Mouse (Mus musculus): Measurements from ENCODE around the gene Adamts4. TPM values are rescaled to one million over a fixed set of nuclear protein-coding genes. Genes with fewer than 3 reads are reported as not detected.

Gene Adamts4
- 3.9 and 4.5 TPM in 2 replicates for total RNA-seq (2012; rRNA removed)

DNA sequence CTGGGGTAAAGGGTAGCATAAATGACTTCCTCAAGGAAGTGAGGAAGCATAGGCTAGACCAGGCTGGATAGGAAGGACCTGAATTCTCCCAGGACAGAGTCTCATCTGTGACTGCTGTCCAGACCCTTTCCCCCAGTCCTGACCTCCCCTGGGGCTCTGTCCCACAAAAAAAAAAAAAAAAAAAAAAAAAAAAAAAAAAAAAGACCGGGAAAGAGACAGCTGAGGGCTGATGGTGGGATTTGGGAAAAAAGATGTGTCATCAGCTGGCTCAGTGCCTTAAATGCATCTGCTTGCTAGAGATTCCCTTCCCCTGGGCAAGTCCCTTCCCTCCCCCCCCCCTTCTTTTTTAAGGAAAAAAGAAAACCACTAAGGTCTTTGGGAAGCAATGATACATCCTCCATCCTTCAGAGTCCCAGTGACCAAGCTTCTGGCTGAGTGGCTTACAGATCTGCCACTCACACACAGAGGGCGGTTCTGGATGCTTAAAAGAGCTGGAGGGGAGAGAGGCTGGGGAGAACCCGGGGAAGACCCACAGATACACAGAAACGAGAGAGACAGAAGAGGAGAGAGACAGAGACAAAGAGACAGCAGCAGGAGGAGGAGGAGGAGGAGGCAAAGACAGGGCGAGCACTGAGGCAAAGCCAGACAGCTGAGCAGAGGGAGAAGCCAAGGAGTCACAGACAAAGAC, at the start of gene Adamts4:
Gene Adamts4, plus strand, starts transcription at position 509 of the 688 bp plus-strand sequence.
- 0 out of 2 replicates have a peak within 1 kb of the TSS, but pooled peaks have one; percentile 7 for H3K9ac ChIP-seq (ENCODE audit: insufficient read depth, low read depth, low read length, poor library complexity, severe bottlenecking)
- H3K9me3 ChIP-seq (ENCODE audit: control insufficient read depth, insufficient read depth, low read depth, low read length), result no peaks in the 10 kb centered on the region
- no peak within 1 kb of the TSS for H3K27ac ChIP-seq (ENCODE audit: insufficient read depth, low read depth, low read length, poor library complexity, severe bottlenecking)
- H3K4me3 ChIP-seq (ENCODE audit: insufficient read depth in 1 of 2, low read depth in 1 of 2, low read length in 2 of 2, poor library complexity in 1 of 2, severe bottlenecking in 1 of 2), result peak within 1 kb of the TSS; percentile 39 to 61
- no peak for DNase-seq (ENCODE audit: low read depth, low spot score)
- TF ChIP-seq MAFK (IDR thresholded peaks at IDR 0.05; ENCODE audit: insufficient read depth, low read depth, low read length) (no peak), ZNF384 (IDR thresholded peaks at IDR 0.05; ENCODE audit: low read depth, low read length) (no peak), ZC3H11A (IDR thresholded peaks at IDR 0.05; ENCODE audit: borderline replicate concordance, low read depth, low read length) (no peak), CHD2 (IDR thresholded peaks at IDR 0.05; ENCODE audit: low read depth, low read length) (no peak), HCFC1 (IDR thresholded peaks at IDR 0.05; ENCODE audit: borderline replicate concordance, insufficient read depth, low read length) (no peak)
- in situ Hi-C loops (cut with MboI; ENCODE audit: low sequenced_read_pairs in 2 of 2, unreplicated experiment in 2 of 2), result loop anchor here (10.0 to 25.0 kb wide), 2 partner anchors 135 to 363 kb away; partner anchors contain the start of genes Cfap126 (in 1 of the 2), Dusp12 (in 1 of the 2) and Gm26620 (in 1 of the 2)
- H3K4me1 ChIP-seq (ENCODE audit: control insufficient read depth in 2 of 2, insufficient read depth in 2 of 2, low read length in 2 of 2, poor library complexity in 1 of 2), result peaks cover 5 to 26% of the 10 kb centered on the region in 2 experiments; a peak in 3 of 4 replicates
- no peaks in the 10 kb centered on the region for H3K36me3 ChIP-seq (ENCODE audit: control insufficient read depth, insufficient read depth, low read length, poor library complexity, severe bottlenecking)

DNA sequence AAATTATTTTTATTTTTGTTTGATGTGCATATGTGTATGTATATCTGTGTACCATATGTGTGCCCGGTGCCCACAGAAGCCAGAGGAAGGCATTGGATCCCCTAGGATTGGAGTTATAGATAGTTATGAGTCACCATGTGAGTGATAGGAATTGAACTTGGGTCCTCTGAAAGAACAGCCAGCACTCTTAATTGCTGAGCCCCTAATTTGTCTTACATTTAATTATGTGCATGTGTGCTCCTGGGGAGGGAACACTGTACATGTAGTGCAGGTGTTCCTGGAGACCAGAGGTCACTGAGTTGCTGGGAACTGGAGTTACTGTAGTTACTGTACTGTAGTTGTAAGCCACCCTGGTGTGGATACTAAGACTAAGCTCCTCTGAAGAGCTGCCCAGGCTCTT, 49.5 kb upstream of the Adamts4 start:
- TF ChIP-seq MAFK (IDR thresholded peaks at IDR 0.05; ENCODE audit: insufficient read depth, low read depth, low read length) (no peak), HCFC1 (IDR thresholded peaks at IDR 0.05; ENCODE audit: borderline replicate concordance, insufficient read depth, low read length) (no peak), ZC3H11A (IDR thresholded peaks at IDR 0.05; ENCODE audit: borderline replicate concordance, low read depth, low read length) (no peak), ZNF384 (IDR thresholded peaks at IDR 0.05; ENCODE audit: low read depth, low read length) (no peak), CHD2 (IDR thresholded peaks at IDR 0.05; ENCODE audit: low read depth, low read length) (no peak)
- no peaks in the 10 kb centered on the region for H3K36me3 ChIP-seq (ENCODE audit: control insufficient read depth, insufficient read depth, low read length, poor library complexity, severe bottlenecking)
- peaks cover 0 to 2% of the 10 kb centered on the region in 2 experiments; a peak in 1 of 4 replicates for H3K4me1 ChIP-seq (ENCODE audit: control insufficient read depth in 2 of 2, insufficient read depth in 2 of 2, low read length in 2 of 2, poor library complexity in 1 of 2)
- no peak for DNase-seq (ENCODE audit: low read depth, low spot score)
- no peak overlapping the region for H3K27ac ChIP-seq (ENCODE audit: insufficient read depth, low read depth, low read length, poor library complexity, severe bottlenecking)
- no peak overlapping the region for H3K9ac ChIP-seq (ENCODE audit: insufficient read depth, low read depth, low read length, poor library complexity, severe bottlenecking)
- in situ Hi-C loops (cut with MboI; ENCODE audit: low sequenced_read_pairs in 2 of 2, unreplicated experiment in 2 of 2), result no loop called here
- H3K4me3 ChIP-seq (ENCODE audit: insufficient read depth in 1 of 2, low read depth in 1 of 2, low read length in 2 of 2, poor library complexity in 1 of 2, severe bottlenecking in 1 of 2), result no peak overlapping the region
- H3K9me3 ChIP-seq (ENCODE audit: control insufficient read depth, insufficient read depth, low read depth, low read length), result no peaks in the 10 kb centered on the region

DNA sequence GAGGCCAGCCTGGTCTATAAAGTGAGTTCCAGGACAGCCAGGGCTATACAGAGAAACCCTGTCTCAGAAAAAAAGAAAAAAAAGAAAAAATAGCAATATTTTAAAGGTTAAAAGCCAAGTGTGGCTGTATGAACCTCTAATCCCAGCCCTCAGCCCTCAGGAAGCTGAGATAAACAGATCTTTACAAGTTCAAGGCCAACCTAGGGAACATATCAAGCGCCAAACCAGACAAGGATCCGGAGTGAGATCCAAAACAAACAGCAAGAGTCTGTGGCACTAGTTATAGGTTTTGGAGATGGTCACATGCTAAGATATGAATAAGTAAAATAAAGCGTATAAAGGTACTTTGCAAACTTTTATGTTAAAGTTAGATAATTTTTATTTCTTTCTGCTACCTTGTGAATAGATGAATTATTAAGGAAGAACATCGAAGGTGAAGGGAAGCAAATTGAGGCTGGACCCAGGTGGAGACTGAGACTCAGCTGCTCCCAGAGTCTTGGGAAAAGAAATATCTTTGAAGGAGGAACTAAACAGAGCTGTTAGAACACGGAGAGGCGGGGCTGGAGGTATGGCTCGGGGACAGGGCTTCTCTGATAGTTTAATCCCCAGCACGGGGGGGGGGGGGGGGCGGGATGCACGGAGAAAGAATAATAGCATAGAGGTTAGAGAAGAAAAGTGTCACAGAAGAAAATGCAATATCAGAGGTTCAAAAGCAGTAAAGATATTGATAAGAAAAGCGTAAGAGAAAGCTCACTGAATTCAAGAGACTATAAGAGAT, 46.6 kb upstream of the Adamts4 start:
- Histone ChIP-seq H3K4me1 (ENCODE audit: control insufficient read depth in 2 of 2, insufficient read depth in 2 of 2, low read length in 2 of 2, poor library complexity in 1 of 2) (no peaks in the 10 kb centered on the region), H3K9ac (ENCODE audit: insufficient read depth, low read depth, low read length, poor library complexity, severe bottlenecking) (no peak overlapping the region), H3K4me3 (ENCODE audit: insufficient read depth in 1 of 2, low read depth in 1 of 2, low read length in 2 of 2, poor library complexity in 1 of 2, severe bottlenecking in 1 of 2) (no peak overlapping the region), H3K27ac (ENCODE audit: insufficient read depth, low read depth, low read length, poor library complexity, severe bottlenecking) (no peak overlapping the region), H3K36me3 (ENCODE audit: control insufficient read depth, insufficient read depth, low read length, poor library complexity, severe bottlenecking) (no peaks in the 10 kb centered on the region), H3K9me3 (ENCODE audit: control insufficient read depth, insufficient read depth, low read depth, low read length) (no peaks in the 10 kb centered on the region)
- DNase-seq (ENCODE audit: low read depth, low spot score), result no peak
- TF ChIP-seq ZNF384 (IDR thresholded peaks at IDR 0.05; ENCODE audit: low read depth, low read length) (no peak), ZC3H11A (IDR thresholded peaks at IDR 0.05; ENCODE audit: borderline replicate concordance, low read depth, low read length) (no peak)
- in situ Hi-C loops (cut with MboI; ENCODE audit: low sequenced_read_pairs in 2 of 2, unreplicated experiment in 2 of 2), result no loop called here

DNA sequence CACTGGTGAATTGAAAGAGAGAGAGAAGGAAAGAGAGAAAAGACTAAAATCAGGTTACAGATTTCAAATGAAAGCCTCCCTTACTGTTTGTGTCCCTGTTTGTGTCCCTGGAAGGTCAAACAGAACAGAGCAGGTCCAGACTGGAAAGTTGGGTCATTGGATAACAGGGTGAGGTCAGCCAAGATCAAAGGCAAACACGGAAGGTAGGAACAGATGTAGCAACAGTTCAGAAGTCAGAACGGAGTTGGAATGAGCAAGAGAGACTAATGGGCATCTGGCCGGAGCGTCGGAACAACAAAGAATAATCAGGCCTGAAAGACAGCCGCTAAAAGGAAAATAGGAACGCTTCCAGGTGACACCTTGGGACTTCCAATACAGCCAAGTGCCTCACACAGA, 46.0 kb upstream of the Adamts4 start:
- TF ChIP-seq ZNF384 (IDR thresholded peaks at IDR 0.05; ENCODE audit: low read depth, low read length), result no peak
- TF ChIP-seq HCFC1 (IDR thresholded peaks at IDR 0.05; ENCODE audit: borderline replicate concordance, insufficient read depth, low read length), result no peak
- TF ChIP-seq MAFK (IDR thresholded peaks at IDR 0.05; ENCODE audit: insufficient read depth, low read depth, low read length), result no peak
- TF ChIP-seq ZC3H11A (IDR thresholded peaks at IDR 0.05; ENCODE audit: borderline replicate concordance, low read depth, low read length), result no peak
- TF ChIP-seq CHD2 (IDR thresholded peaks at IDR 0.05; ENCODE audit: low read depth, low read length), result no peak
- Histone ChIP-seq H3K4me1 (ENCODE audit: control insufficient read depth in 2 of 2, insufficient read depth in 2 of 2, low read length in 2 of 2, poor library complexity in 1 of 2) (no peaks in the 10 kb centered on the region), H3K4me3 (ENCODE audit: insufficient read depth in 1 of 2, low read depth in 1 of 2, low read length in 2 of 2, poor library complexity in 1 of 2, severe bottlenecking in 1 of 2) (no peak overlapping the region), H3K36me3 (ENCODE audit: control insufficient read depth, insufficient read depth, low read length, poor library complexity, severe bottlenecking) (no peaks in the 10 kb centered on the region), H3K9ac (ENCODE audit: insufficient read depth, low read depth, low read length, poor library complexity, severe bottlenecking) (no peak overlapping the region), H3K27ac (ENCODE audit: insufficient read depth, low read depth, low read length, poor library complexity, severe bottlenecking) (no peak overlapping the region), H3K9me3 (ENCODE audit: control insufficient read depth, insufficient read depth, low read depth, low read length) (no peaks in the 10 kb centered on the region)
- in situ Hi-C loops (cut with MboI; ENCODE audit: low sequenced_read_pairs in 2 of 2, unreplicated experiment in 2 of 2), result no loop called here
- no peak for DNase-seq (ENCODE audit: low read depth, low spot score)
